ENCODE assay signal across 21 mouse cellular contexts in genomic region chr13:21729544-21729943, GRCm38 (mm10). TPM values are rescaled to one million over a fixed set of nuclear protein-coding genes. Genes with fewer than 3 reads are reported as not detected.
DNase-seq lines count a peak whose midpoint lies in the region; ATAC-seq and TF ChIP-seq lines count a peak whose summit lies in the region.
"Had no signal": no experiment of that assay in that cellular context is flagged by ENCODE, and none has a peak within 500 bp of the region (broad histone marks: within the 10 kb centered on the region; RNA-seq: fewer than 3 reads in every experiment).

No protein-coding gene starts in this region.

- H3K9ac ChIP-seq in forebrain, postnatal 0 days = no peak overlapping the region
- H3K9ac ChIP-seq: embryonic facial prominence, embryonic 12.5 days; forebrain, embryonic 12.5 days had no signal

- H3K27ac ChIP-seq in forebrain, embryonic 10.5 days = peak overlapping the region; percentile 27; the same call in 1 of the 2 replicates
- H3K27ac ChIP-seq in forebrain, postnatal 0 days (ENCODE audit: low read depth, low read length) = no peak overlapping the region
- H3K27ac ChIP-seq: embryonic facial prominence, embryonic 12.5 days; forebrain, embryonic 12.5 days had no signal

- no peaks in the 10 kb centered on the region for H3K27me3 ChIP-seq in forebrain, embryonic 10.5 days (ENCODE audit: poor library complexity, severe bottlenecking)
- no peaks in the 10 kb centered on the region for H3K27me3 ChIP-seq in forebrain, postnatal 0 days (ENCODE audit: insufficient read depth, low read length)
- H3K27me3 ChIP-seq: embryonic facial prominence, embryonic 12.5 days; forebrain, embryonic 12.5 days; Patski had no signal

- H3K36me3 ChIP-seq in forebrain, embryonic 10.5 days (replicated peaks) = no peaks in the 10 kb centered on the region
- no peaks in the 10 kb centered on the region for H3K36me3 ChIP-seq in forebrain, postnatal 0 days (ENCODE audit: insufficient read depth)
- H3K36me3 ChIP-seq: embryonic facial prominence, embryonic 12.5 days; forebrain, embryonic 12.5 days; G1E had no signal

- H3K4me2 ChIP-seq in forebrain, postnatal 0 days (ENCODE audit: low read depth) = no peak overlapping the region
- H3K4me2 ChIP-seq: embryonic facial prominence, embryonic 12.5 days; forebrain, embryonic 12.5 days had no signal

- no peaks in the 10 kb centered on the region for H3K9me3 ChIP-seq in forebrain, embryonic 10.5 days
- no peaks in the 10 kb centered on the region for H3K9me3 ChIP-seq in forebrain, postnatal 0 days (ENCODE audit: low read length)
- H3K9me3 ChIP-seq: embryonic facial prominence, embryonic 12.5 days; forebrain, embryonic 12.5 days had no signal

- no peak overlapping the region for H3K4me3 ChIP-seq in forebrain, embryonic 10.5 days
- no peak overlapping the region for H3K4me3 ChIP-seq in forebrain, postnatal 0 days (ENCODE audit: low read depth, low read length)
- H3K4me3 ChIP-seq: embryonic facial prominence, embryonic 12.5 days; forebrain, embryonic 12.5 days had no signal

- no peak for ATAC-seq in forebrain, postnatal 0 days
- ATAC-seq: forebrain, embryonic 14.5 days; forebrain, embryonic 16.5 days; Patski had no signal

- TF ChIP-seq CTCF in forebrain, postnatal 0 days (IDR thresholded peaks at IDR 0.05; ENCODE audit: low read depth) = no peak

- intact Hi-C loops in left cerebral cortex, postnatal 10 days (cut with DNase I) = no loop called here

- H3K4me1 ChIP-seq in forebrain, embryonic 10.5 days = peaks cover 37% of the 10 kb centered on the region
- H3K4me1 ChIP-seq in forebrain, postnatal 0 days (ENCODE audit: insufficient read depth) = no peaks in the 10 kb centered on the region

- 48% methylated on average over 1 of the region's 1 CpGs for WGBS in forebrain, embryonic 10.5 days
- WGBS in forebrain, postnatal 0 days = 80% methylated on average over 1 of the region's 1 CpGs

- DNase-seq in forebrain, embryonic 10.5 days (ENCODE audit: extremely low spot score, low spot score) = no peak
- no peak for DNase-seq in forebrain, postnatal 0 days
- peak; percentile 61 for DNase-seq in R1 (ENCODE audit: low read depth, low spot score)
- DNase-seq in left cerebral cortex, postnatal 10 days (ENCODE audit: extremely low spot score in 1 of 2, low spot score in 2 of 2) = no peak
- DNase-seq in right cerebral cortex, postnatal 25 days = no peak
- DNase-seq: adrenal gland, adult 2 months; adrenal gland, postnatal 10 days; adrenal gland, postnatal 25 days; cerebellum, adult 11 months; cerebellum, adult 18-20 months; cerebellum, adult 8-10 months; cerebellum, adult 9-11 months; cerebellum, postnatal 14 days; cerebellum, postnatal 36 days; embryo, embryonic 11 days had no signal

RNA-seq across cellular contexts. Expression of gene Hist1h4j, which starts 5.3 kb away (rescaled TPM):
- polyA plus RNA-seq in forebrain, embryonic 10.5 days (2016; fragmentation: Nextera tagmentation; extraction: Ambion mirVana) = 0.97 and 1.8 TPM in 2 replicates
- 282 and 307 TPM in 2 replicates for total RNA-seq in forebrain, postnatal 0 days (2014; rRNA removed)
- not detected in 2 replicates for polyA plus RNA-seq in forebrain, postnatal 0 days (2015; fragmentation: Nextera tagmentation; extraction: Ambion mirVana)
- 10 to 100 TPM; 13.5 to 16.2 TPM for total RNA-seq in left cerebral cortex, postnatal 10 days (2021)

RNA-seq across cellular contexts. Expression of gene Hist1h2bm, which starts 7.7 kb away (rescaled TPM):
- polyA plus RNA-seq in forebrain, embryonic 10.5 days (2016; fragmentation: Nextera tagmentation; extraction: Ambion mirVana) = 5.3 and 5.6 TPM in 2 replicates
- 308 and 356 TPM in 2 replicates for total RNA-seq in forebrain, postnatal 0 days (2014; rRNA removed)
- 0.34 TPM in 1 of 2 replicates, not detected in the other for polyA plus RNA-seq in forebrain, postnatal 0 days (2015; fragmentation: Nextera tagmentation; extraction: Ambion mirVana)
- total RNA-seq in left cerebral cortex, postnatal 10 days (2021) = 10 to 100 TPM; 10.1 to 13.9 TPM
- polyA plus RNA-seq: Patski had no signal

RNA-seq across cellular contexts. Expression of gene Hist1h3h, which starts 12.1 kb away (rescaled TPM):
- 9.4 and 11.1 TPM in 2 replicates for polyA plus RNA-seq in forebrain, embryonic 10.5 days (2016; fragmentation: Nextera tagmentation; extraction: Ambion mirVana)
- total RNA-seq in forebrain, postnatal 0 days (2014; rRNA removed) = 277 and 308 TPM in 2 replicates
- 0.75 and 1.3 TPM in 2 replicates for polyA plus RNA-seq in forebrain, postnatal 0 days (2015; fragmentation: Nextera tagmentation; extraction: Ambion mirVana)
- 10 to 100 TPM; 69.3 to 80.8 TPM for total RNA-seq in left cerebral cortex, postnatal 10 days (2021)

RNA-seq across cellular contexts. Expression of gene Hist1h2ai, which starts 13.3 kb away (rescaled TPM):
- 11.9 and 12.0 TPM in 2 replicates for polyA plus RNA-seq in forebrain, embryonic 10.5 days (2016; fragmentation: Nextera tagmentation; extraction: Ambion mirVana)
- 342 and 560 TPM in 2 replicates for total RNA-seq in forebrain, postnatal 0 days (2014; rRNA removed)
- 12.1 and 14.6 TPM in 2 replicates for polyA plus RNA-seq in forebrain, postnatal 0 days (2015; fragmentation: Nextera tagmentation; extraction: Ambion mirVana)
- 10 to 100 TPM; 68.4 to 76.2 TPM for total RNA-seq in left cerebral cortex, postnatal 10 days (2021)
- polyA plus RNA-seq: Patski had no signal

RNA-seq across cellular contexts. Expression of gene Hist1h2bl, which starts 13.6 kb away (rescaled TPM):
- polyA plus RNA-seq in forebrain, embryonic 10.5 days (2016; fragmentation: Nextera tagmentation; extraction: Ambion mirVana) = 1.5 and 2.0 TPM in 2 replicates
- 131 and 141 TPM in 2 replicates for total RNA-seq in forebrain, postnatal 0 days (2014; rRNA removed)
- polyA plus RNA-seq in forebrain, postnatal 0 days (2015; fragmentation: Nextera tagmentation; extraction: Ambion mirVana) = 0.65 and 0.73 TPM in 2 replicates
- 10 to 100 TPM; 41.4 to 52.8 TPM for total RNA-seq in left cerebral cortex, postnatal 10 days (2021)
- polyA plus RNA-seq: forebrain, embryonic 16.5 days had no signal

Comparison
In these comparisons a context has a peak if more than half of its experiments do, and no peak if none do; other contexts are left out.
1. RNA of gene Hist1h4j, which starts 5.3 kb away (total RNA-seq): 282 to 307 TPM in forebrain, postnatal 0 days; 13.5 to 16.2 TPM in left cerebral cortex, postnatal 10 days; every median in the first group is over 10 times any median in the second.
2. RNA of gene Hist1h2bm, which starts 7.7 kb away (total RNA-seq): 308 to 356 TPM in forebrain, postnatal 0 days; 10.1 to 13.9 TPM in left cerebral cortex, postnatal 10 days; every median in the first group is over 10 times any median in the second.